In genomic region chr16:25899071-25899470, GRCm38 (mm10) we compare ENCODE assay signal across 16 mouse cellular contexts.
A peak's percentile ranks its signal among the peaks of the same experiment; 100 is the strongest.
DNase-seq lines count a peak whose midpoint lies in the region; ATAC-seq and TF ChIP-seq lines count a peak whose summit lies in the region.
"Had no signal": no experiment of that assay in that cellular context is flagged by ENCODE, and none has a peak within 500 bp of the region (broad histone marks: within the 10 kb centered on the region; RNA-seq: fewer than 3 reads in every experiment).

No protein-coding gene starts in this region.

- no peak for TF ChIP-seq CTCF in liver, adult 2 months (IDR thresholded peaks at IDR 0.05; ENCODE audit: low read depth, low read length)

- H3K4me3 ChIP-seq in liver, adult 2 months (ENCODE audit: insufficient read depth, low read depth, low read length): no peak overlapping the region
- H3K4me3 ChIP-seq in liver, embryonic 11.5 days (ENCODE audit: low read depth, low read length): no peak overlapping the region
- H3K4me3 ChIP-seq: embryonic facial prominence, embryonic 13.5 days; forebrain, embryonic 12.5 days; heart, embryonic 12.5 days; hindbrain, embryonic 15.5 days had no signal

- 16% methylated on average over 4 of the region's 4 CpGs for WGBS in liver, adult 2 months
- WGBS in liver, embryonic 11.5 days: 72% methylated on average over 4 of the region's 4 CpGs

- H3K79me2 ChIP-seq in liver, adult 2 months (ENCODE audit: control insufficient read depth, insufficient read depth, low read length): no peaks in the 10 kb centered on the region

- TF ChIP-seq POLR2A in liver, adult 2 months (IDR thresholded peaks at IDR 0.05; ENCODE audit: extremely low read depth, insufficient read depth, low read length): no peak

- H3K27me3 ChIP-seq in liver, adult 2 months (ENCODE audit: control insufficient read depth, insufficient read depth, low read length): no peaks in the 10 kb centered on the region
- no peaks in the 10 kb centered on the region for H3K27me3 ChIP-seq in liver, embryonic 11.5 days (replicated peaks; ENCODE audit: control insufficient read depth, insufficient read depth, low read length)
- H3K27me3 ChIP-seq: embryonic facial prominence, embryonic 13.5 days; forebrain, embryonic 12.5 days; heart, embryonic 12.5 days; hindbrain, embryonic 15.5 days had no signal

- ATAC-seq in liver, embryonic 11.5 days (replicated peaks; ENCODE audit: low FRiP score): no peak
- ATAC-seq: forebrain, embryonic 16.5 days had no signal

- H3K4me1 ChIP-seq in liver, adult 2 months (ENCODE audit: control insufficient read depth, insufficient read depth, low read length): peaks cover 15% of the 10 kb centered on the region
- no peaks in the 10 kb centered on the region for H3K4me1 ChIP-seq in liver, embryonic 11.5 days (replicated peaks; ENCODE audit: control insufficient read depth, insufficient read depth, low read length)
- H3K4me1 ChIP-seq: embryonic facial prominence, embryonic 13.5 days; forebrain, embryonic 12.5 days; heart, embryonic 12.5 days; hindbrain, embryonic 15.5 days had no signal

- no peaks in the 10 kb centered on the region for H3K9me3 ChIP-seq in liver, embryonic 11.5 days (ENCODE audit: control insufficient read depth, low read length)
- H3K9me3 ChIP-seq: embryonic facial prominence, embryonic 13.5 days; forebrain, embryonic 12.5 days; heart, embryonic 12.5 days; hindbrain, embryonic 15.5 days had no signal

- peak; percentile 98 for DNase-seq in liver, adult 2 months (ENCODE audit: extremely low read depth, low read depth, low spot score)
- DNase-seq in liver, embryonic 11.5 days (ENCODE audit: low spot score): no peak
- DNase-seq in lung, postnatal 36 days: peak; percentile 19
- DNase-seq in lung, postnatal 10 days: no peak
- peak; percentile 28 for DNase-seq in adipocyte (ENCODE audit: low spot score)
- no peak for DNase-seq in embryo, embryonic 10.5 days (ENCODE audit: low spot score)
- DNase-seq: adrenal gland, adult 8-10 months; cerebellum, adult 11-12 months; cerebellum, adult 9-10 months; cerebellum, postnatal 25 days; gastrocnemius, postnatal 14 days had no signal

- no peaks in the 10 kb centered on the region for H3K36me3 ChIP-seq in liver, adult 2 months (ENCODE audit: control insufficient read depth, insufficient read depth, low read length)
- no peaks in the 10 kb centered on the region for H3K36me3 ChIP-seq in liver, embryonic 11.5 days (ENCODE audit: control insufficient read depth, insufficient read depth, low read length)
- H3K36me3 ChIP-seq: embryonic facial prominence, embryonic 13.5 days; forebrain, embryonic 12.5 days; heart, embryonic 12.5 days; hindbrain, embryonic 15.5 days had no signal

- no peak overlapping the region for H3K9ac ChIP-seq in liver, adult 2 months (ENCODE audit: low read depth, low read length)
- H3K9ac ChIP-seq in liver, embryonic 11.5 days (ENCODE audit: low read depth, low read length): no peak overlapping the region
- H3K9ac ChIP-seq: embryonic facial prominence, embryonic 13.5 days; forebrain, embryonic 12.5 days; heart, embryonic 12.5 days; hindbrain, embryonic 15.5 days had no signal

- peak overlapping the region; percentile 55 for H3K27ac ChIP-seq in liver, adult 2 months (replicated peaks; ENCODE audit: insufficient read depth, low read depth, low read length)
- H3K27ac ChIP-seq in liver, embryonic 11.5 days (ENCODE audit: low read depth, low read length): no peak overlapping the region
- H3K27ac ChIP-seq: embryonic facial prominence, embryonic 13.5 days; forebrain, embryonic 12.5 days; hindbrain, embryonic 15.5 days had no signal

- H3K4me2 ChIP-seq in liver, embryonic 11.5 days: no peak overlapping the region
- H3K4me2 ChIP-seq: embryonic facial prominence, embryonic 13.5 days; forebrain, embryonic 12.5 days; heart, embryonic 12.5 days; hindbrain, embryonic 15.5 days had no signal

Comparison
In these comparisons a context has a peak if more than half of its experiments do, and no peak if none do; other contexts are left out.
1. DNase-seq: peak in liver, adult 2 months (single experiment), lung, postnatal 36 days (single experiment) and adipocyte (single experiment); none in liver, embryonic 11.5 days (single experiment), lung, postnatal 10 days (single experiment) and embryo, embryonic 10.5 days (single experiment).